Mouse (Mus musculus) MEL (cell line): Measurements from ENCODE around the gene Grk4.

Experiments used
- CHD1 ChIP-seq: IDR thresholded peaks from 2 replicates; pipeline ENCODE4 v1.6.1; 2012; ENCODE audit warnings: low read depth, mild to moderate bottlenecking, inconsistent platforms, low read length, improper control_type of control experiment
- CTCF ChIP-seq, 3 experiments: IDR thresholded peaks in 2 of 3; conservative IDR thresholded peaks in 1 of 3; 2 replicates each; pipeline ENCODE4 v1.5.1; 2011 to 2012; ENCODE audit warnings: low read length in 3 of 3, low read depth in 2 of 3, mild to moderate bottlenecking in 2 of 3, improper control_type of control experiment in 1 of 3, inconsistent platforms in 1 of 3, mixed read lengths in 1 of 3, moderate library complexity in 1 of 3; ENCODE audit not compliant: control insufficient read depth in 1 of 3, insufficient read depth in 1 of 3, poor library complexity in 1 of 3, severe bottlenecking in 1 of 3
- ETS1 ChIP-seq: IDR thresholded peaks from 2 replicates; pipeline ENCODE4 v1.6.1; 2012; ENCODE audit warnings: low read depth, mild to moderate bottlenecking, inconsistent platforms, low read length, improper control_type of control experiment, moderate library complexity
- MAFK ChIP-seq: IDR thresholded peaks from 2 replicates; pipeline ENCODE4 v1.6.1; 2011; ENCODE audit warnings: low read depth, mild to moderate bottlenecking, low read length, improper control_type of control experiment, borderline replicate concordance
- NRF1 ChIP-seq: IDR thresholded peaks from 2 replicates; pipeline ENCODE4 v1.6.1; 2014; ENCODE audit warnings: low read depth, mild to moderate bottlenecking, inconsistent platforms, low read length, improper control_type of control experiment, moderate library complexity; ENCODE audit not compliant: poor library complexity, insufficient read depth, severe bottlenecking
- POLR2A ChIP-seq, 2 experiments: IDR thresholded peaks; 2 replicates each; pipeline ENCODE4 v1.6.1; 2011 to 2012; ENCODE audit warnings: low read length in 2 of 2, mild to moderate bottlenecking in 2 of 2, control low read depth in 1 of 2, improper control_type of control experiment in 1 of 2, low read depth in 1 of 2, moderate library complexity in 1 of 2; ENCODE audit not compliant: control insufficient read depth in 1 of 2, insufficient read depth in 1 of 2, poor library complexity in 1 of 2
- RAD21 ChIP-seq: IDR thresholded peaks from 2 replicates; pipeline ENCODE4 v1.6.1; 2011; ENCODE audit warnings: mild to moderate bottlenecking, low read depth, low read length, improper control_type of control experiment
- SMC3 ChIP-seq: IDR thresholded peaks from 2 replicates; pipeline ENCODE4 v1.6.1; 2011; ENCODE audit warnings: low read depth, low read length, improper control_type of control experiment
- TAL1 ChIP-seq: IDR thresholded peaks from 2 replicates; pipeline ENCODE4 v1.6.1; 2012; ENCODE audit warnings: mild to moderate bottlenecking, inconsistent platforms, low read length, moderate library complexity, mixed read lengths
- TBP ChIP-seq: IDR thresholded peaks from 2 replicates; pipeline ENCODE4 v1.8.0; 2011; ENCODE audit warnings: low read depth, low read length, improper control_type of control experiment
- USF1 ChIP-seq: IDR thresholded peaks from 2 replicates; pipeline ENCODE4 v1.6.1; 2014; ENCODE audit warnings: low read depth, mild to moderate bottlenecking, inconsistent platforms, low read length, improper control_type of control experiment, moderate library complexity
- USF2 ChIP-seq, 2 experiments: IDR thresholded peaks; 2 replicates each; pipeline ENCODE4 v1.6.1; 2011 to 2012; ENCODE audit warnings: improper control_type of control experiment in 2 of 2, low read length in 2 of 2, borderline replicate concordance in 1 of 2, inconsistent platforms in 1 of 2, low read depth in 1 of 2, mild to moderate bottlenecking in 1 of 2; ENCODE audit not compliant: insufficient read depth in 1 of 2
- ZKSCAN1 ChIP-seq: IDR thresholded peaks from 2 replicates; pipeline ENCODE4 v1.6.1; 2012; ENCODE audit warnings: low read depth, mild to moderate bottlenecking, inconsistent platforms, low read length, improper control_type of control experiment, moderate library complexity

- TF ChIP-seq USF1 (no peak), POLR2A (IDR thresholded peaks at IDR 0.05; ENCODE audit: control insufficient read depth in 1 of 2, insufficient read depth in 1 of 2, low read depth in 1 of 2, low read length in 2 of 2, poor library complexity in 1 of 2) (no peak), ETS1 (no peak), CTCF (IDR thresholded peaks at IDR 0.05 in 2 of 3, conservative IDR thresholded peaks at IDR 0.05 in 1 of 3; ENCODE audit: control insufficient read depth in 1 of 3, insufficient read depth in 1 of 3, low read depth in 2 of 3, low read length in 3 of 3, poor library complexity in 1 of 3, severe bottlenecking in 1 of 3) (no peak), MAFK (no peak), SMC3 (no peak), TBP (no peak), USF2 (IDR thresholded peaks at IDR 0.05; ENCODE audit: borderline replicate concordance in 1 of 2, insufficient read depth in 1 of 2, low read depth in 1 of 2, low read length in 2 of 2) (no peak), CHD1 (no peak), RAD21 (no peak), TAL1 (no peak), NRF1 (no peak), ZKSCAN1 (no peak)
Measured at GRCm38 (mm10) chr5:34657556-34657955, 2.6 kb upstream of the Grk4 start.
